Mouse (Mus musculus): Measurements from ENCODE around the gene Alk. TPM values are rescaled to one million over a fixed set of nuclear protein-coding genes. Genes with fewer than 3 reads are reported as not detected.

The Alk gene
- total and polyA plus RNA-seq, 3 experiments, result 0.05 TPM; not detected in 2

DNA sequence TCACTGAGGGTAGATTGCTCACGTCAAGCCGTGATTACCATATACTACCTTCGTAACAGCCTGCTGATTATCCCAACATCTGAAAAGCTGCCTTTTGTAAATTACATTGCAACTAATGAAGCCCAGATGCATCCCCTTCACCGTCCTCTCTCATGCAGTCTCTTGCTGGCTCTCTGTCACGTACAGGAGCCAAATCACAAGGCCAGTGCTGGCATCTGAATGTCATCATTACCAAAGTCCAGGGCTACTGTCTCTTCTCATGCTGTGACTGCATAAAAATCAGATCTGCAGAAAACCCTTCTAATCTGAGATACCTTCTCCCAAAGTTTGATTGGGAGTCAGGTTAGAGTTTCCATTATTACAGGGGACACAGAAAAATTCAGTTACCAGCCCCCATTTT, 351.0 kb downstream of the Alk start:
- H3K9me3 ChIP-seq (replicated peaks), result peaks cover 83% of the 10 kb centered on the region
- TF ChIP-seq GATA1 (IDR thresholded peaks at IDR 0.05; ENCODE audit: borderline replicate concordance, low read length) (no peak), POLR2AphosphoS5 (IDR thresholded peaks at IDR 0.05; ENCODE audit: insufficient replicate concordance, low read depth, low read length) (no peak), CTCF (IDR thresholded peaks at IDR 0.05; ENCODE audit: low read depth, low read length) (no peak), TAL1 (conservative IDR thresholded peaks at IDR 0.05; ENCODE audit: low read depth, low read length) (no peak)
- no peak overlapping the region for H3K4me3 ChIP-seq (ENCODE audit: low read depth, low read length)
- no peaks in the 10 kb centered on the region for H3K36me3 ChIP-seq (replicated peaks)
- DNase-seq (ENCODE audit: low spot score), result no peak
- no peak for ATAC-seq (ENCODE audit: extremely low read depth, insufficient number of reproducible peaks, low FRiP score, poor library complexity, severe bottlenecking)
- no peaks in the 10 kb centered on the region for H3K4me1 ChIP-seq (ENCODE audit: insufficient read depth, low read depth, low read length)
- no peaks in the 10 kb centered on the region for H3K27me3 ChIP-seq (ENCODE audit: insufficient read depth, low read length)

DNA sequence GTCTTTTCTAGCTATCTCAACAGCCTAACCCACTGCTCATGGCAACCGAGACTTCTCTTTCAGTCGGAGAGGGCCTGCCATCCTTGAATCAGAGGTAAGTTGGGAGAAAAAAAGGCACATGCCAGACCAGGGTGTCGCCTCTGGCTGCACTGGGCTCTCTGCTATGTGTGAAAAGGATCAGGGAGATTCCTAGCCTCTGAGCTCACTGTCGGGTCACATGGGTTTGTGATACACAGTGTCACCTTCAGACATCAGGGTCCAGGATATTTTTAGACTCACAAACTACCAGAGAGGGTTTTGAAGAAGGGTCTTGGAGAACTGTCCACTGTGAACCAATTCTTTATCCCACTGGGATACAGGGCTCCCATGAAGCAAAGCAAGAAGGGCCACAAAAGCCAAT, 352.9 kb downstream of the Alk start:
- no peaks in the 10 kb centered on the region for H3K27me3 ChIP-seq (ENCODE audit: insufficient read depth, low read length)
- ATAC-seq (ENCODE audit: extremely low read depth, insufficient number of reproducible peaks, low FRiP score, poor library complexity, severe bottlenecking), result no peak
- TF ChIP-seq TAL1 (conservative IDR thresholded peaks at IDR 0.05; ENCODE audit: low read depth, low read length) (no peak), CTCF (IDR thresholded peaks at IDR 0.05; ENCODE audit: low read depth, low read length) (no peak), GATA1 (IDR thresholded peaks at IDR 0.05; ENCODE audit: borderline replicate concordance, low read length) (no peak), POLR2AphosphoS5 (IDR thresholded peaks at IDR 0.05; ENCODE audit: insufficient replicate concordance, low read depth, low read length) (no peak), GATA2 (IDR thresholded peaks at IDR 0.05; ENCODE audit: borderline replicate concordance, low read depth, low read length) (no peak)

DNA sequence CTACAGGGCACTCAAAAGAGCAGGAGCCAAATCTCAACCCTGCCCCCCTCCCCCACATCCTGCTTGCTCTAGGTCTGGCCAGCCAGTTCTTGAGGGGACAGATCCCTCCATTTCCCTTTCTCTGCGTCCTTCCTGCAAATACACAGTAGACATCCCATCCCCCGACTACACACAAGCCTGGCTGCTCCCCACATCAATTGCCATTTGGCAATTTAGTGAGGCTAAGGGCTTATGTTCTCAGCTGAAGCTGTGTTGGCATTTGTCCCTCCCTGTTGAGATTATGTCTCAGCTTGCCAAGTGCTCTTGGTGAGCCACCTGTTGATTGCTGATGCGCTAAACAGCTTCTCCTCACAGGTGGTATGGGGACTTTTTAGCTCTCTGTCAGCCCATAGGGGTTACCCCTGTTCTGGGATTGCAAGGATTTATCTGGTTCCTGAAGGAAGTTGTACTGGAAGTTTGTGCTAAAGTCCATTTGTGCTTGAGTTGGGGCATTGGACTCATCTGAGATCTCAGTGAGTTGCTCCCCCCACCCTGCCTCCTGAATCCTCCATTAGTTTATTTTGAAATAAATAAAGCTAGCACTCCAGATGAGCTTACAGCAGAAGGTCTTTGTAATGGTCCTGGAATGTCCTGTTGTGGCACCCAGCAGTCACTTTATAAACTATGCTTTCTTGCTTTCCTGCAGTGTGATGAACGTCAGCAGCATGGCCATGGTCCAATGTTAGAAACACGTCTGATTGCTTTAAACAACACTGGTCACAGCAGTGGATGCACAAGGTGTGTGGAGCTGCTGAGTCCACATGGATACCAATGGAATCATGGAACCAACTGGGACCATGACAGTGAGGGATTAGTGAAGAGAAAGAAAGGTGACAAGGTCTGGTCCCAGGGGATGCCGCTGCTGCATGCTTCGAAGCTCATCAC, 353.7 kb downstream of the Alk start:
- no peak for ATAC-seq (ENCODE audit: extremely low read depth, insufficient number of reproducible peaks, low FRiP score, poor library complexity, severe bottlenecking)

More for the DNA sequence above, 352.9 kb downstream of the Alk start:
- Histone ChIP-seq H3K36me3 (replicated peaks) (no peaks in the 10 kb centered on the region), H3K4me1 (ENCODE audit: insufficient read depth, low read depth, low read length) (no peaks in the 10 kb centered on the region), H3K9me3 (replicated peaks) (peaks cover 81% of the 10 kb centered on the region), H3K4me3 (ENCODE audit: low read depth, low read length) (no peak overlapping the region)
- no peak for DNase-seq (ENCODE audit: low spot score)

DNA sequence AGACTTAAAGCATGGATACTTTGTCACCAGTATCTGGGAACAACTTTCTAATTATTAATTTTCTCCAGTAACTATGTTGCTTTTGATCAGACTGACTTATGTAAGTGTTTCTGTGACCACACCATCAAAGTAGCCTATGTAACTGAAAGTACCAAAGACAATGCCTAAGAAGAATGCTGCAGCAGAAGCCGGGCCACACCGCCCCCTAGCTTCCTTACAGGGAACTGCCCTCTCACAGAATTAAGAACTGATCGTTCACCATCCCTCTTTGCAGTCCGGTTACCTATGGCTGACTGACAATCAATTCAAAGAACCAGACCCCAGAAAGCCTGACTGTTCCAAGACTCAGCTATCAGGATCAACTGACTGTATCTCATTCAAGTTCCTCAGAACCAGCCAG, 362.4 kb downstream of the Alk start:
- no peak for DNase-seq (ENCODE audit: low spot score)
- ATAC-seq (ENCODE audit: extremely low read depth, insufficient number of reproducible peaks, low FRiP score, poor library complexity, severe bottlenecking), result no peak

More for the DNA sequence above, 353.7 kb downstream of the Alk start:
- Histone ChIP-seq H3K4me3 (ENCODE audit: low read depth, low read length) (no peak overlapping the region), H3K27me3 (ENCODE audit: insufficient read depth, low read length) (no peaks in the 10 kb centered on the region), H3K9me3 (replicated peaks) (peaks cover 78% of the 10 kb centered on the region), H3K36me3 (replicated peaks) (no peaks in the 10 kb centered on the region), H3K4me1 (ENCODE audit: insufficient read depth, low read depth, low read length) (no peaks in the 10 kb centered on the region)
- no peak for TF ChIP-seq POLR2AphosphoS5 (IDR thresholded peaks at IDR 0.05; ENCODE audit: insufficient replicate concordance, low read depth, low read length)
- TF ChIP-seq GATA1 (IDR thresholded peaks at IDR 0.05; ENCODE audit: borderline replicate concordance, low read length), result no peak
- TF ChIP-seq CTCF (IDR thresholded peaks at IDR 0.05; ENCODE audit: low read depth, low read length), result no peak
- no peak for TF ChIP-seq TAL1 (conservative IDR thresholded peaks at IDR 0.05; ENCODE audit: low read depth, low read length)
- TF ChIP-seq GATA2 (IDR thresholded peaks at IDR 0.05; ENCODE audit: borderline replicate concordance, low read depth, low read length), result no peak
- DNase-seq (ENCODE audit: low spot score), result no peak

DNA sequence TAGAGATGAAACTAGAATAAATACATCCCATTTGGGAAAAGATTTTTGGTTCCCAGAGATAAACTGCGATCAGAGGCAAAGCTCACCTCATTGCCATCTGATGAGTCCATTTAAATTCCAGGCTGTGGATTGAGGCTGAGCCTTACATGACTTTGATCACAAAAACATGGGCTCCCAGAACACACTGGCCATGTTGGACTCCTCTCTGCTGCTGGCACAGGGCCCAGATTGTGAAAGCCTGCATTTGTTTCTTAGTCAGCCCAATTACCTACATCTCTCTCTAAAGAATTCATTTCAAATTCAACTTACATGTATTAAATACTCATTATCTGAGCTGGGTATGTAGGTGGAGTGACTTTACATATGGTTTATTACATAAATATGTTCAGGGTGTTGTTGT, 367.1 kb downstream of the Alk start:
- no peak overlapping the region for H3K4me3 ChIP-seq (ENCODE audit: low read depth, low read length)

More for the DNA sequence above, 362.4 kb downstream of the Alk start:
- TF ChIP-seq CTCF (IDR thresholded peaks at IDR 0.05; ENCODE audit: low read depth, low read length) (no peak), GATA2 (IDR thresholded peaks at IDR 0.05; ENCODE audit: borderline replicate concordance, low read depth, low read length) (no peak), POLR2AphosphoS5 (IDR thresholded peaks at IDR 0.05; ENCODE audit: insufficient replicate concordance, low read depth, low read length) (no peak), TAL1 (conservative IDR thresholded peaks at IDR 0.05; ENCODE audit: low read depth, low read length) (no peak), GATA1 (IDR thresholded peaks at IDR 0.05; ENCODE audit: borderline replicate concordance, low read length) (no peak)
- Histone ChIP-seq H3K27me3 (ENCODE audit: insufficient read depth, low read length) (no peaks in the 10 kb centered on the region), H3K9me3 (replicated peaks) (peaks cover 49% of the 10 kb centered on the region), H3K36me3 (replicated peaks) (no peaks in the 10 kb centered on the region), H3K4me3 (ENCODE audit: low read depth, low read length) (no peak overlapping the region), H3K4me1 (ENCODE audit: insufficient read depth, low read depth, low read length) (no peaks in the 10 kb centered on the region)

DNA sequence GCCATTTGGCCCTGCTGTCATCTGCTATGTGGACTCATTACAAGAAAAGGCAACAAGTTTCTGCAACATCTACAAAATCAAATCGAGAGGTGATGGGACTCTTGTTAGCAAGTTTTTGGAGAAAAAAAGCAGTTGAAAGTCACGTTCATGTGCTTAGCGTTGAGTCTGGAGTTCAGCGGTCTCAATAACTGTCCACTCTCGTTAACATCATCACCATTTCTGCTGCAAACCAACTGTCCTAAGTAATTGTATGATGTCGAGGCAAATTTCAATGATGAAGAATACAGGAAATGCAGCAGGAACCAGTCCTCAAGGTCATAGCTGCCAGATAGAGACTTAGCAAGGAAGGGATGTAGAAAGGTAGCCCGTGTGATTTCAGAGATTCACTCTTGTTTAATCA, 373.5 kb downstream of the Alk start:
- no peaks in the 10 kb centered on the region for H3K4me1 ChIP-seq (ENCODE audit: insufficient read depth, low read depth, low read length)
- H3K36me3 ChIP-seq (replicated peaks), result no peaks in the 10 kb centered on the region
- ATAC-seq (ENCODE audit: extremely low read depth, insufficient number of reproducible peaks, low FRiP score, poor library complexity, severe bottlenecking) (no peak), DNase-seq (ENCODE audit: low spot score) (no peak)
- no peak for TF ChIP-seq CTCF (IDR thresholded peaks at IDR 0.05; ENCODE audit: low read depth, low read length)
- no peak for TF ChIP-seq POLR2AphosphoS5 (IDR thresholded peaks at IDR 0.05; ENCODE audit: insufficient replicate concordance, low read depth, low read length)
- no peak for TF ChIP-seq GATA1 (IDR thresholded peaks at IDR 0.05; ENCODE audit: borderline replicate concordance, low read length)
- no peak for TF ChIP-seq GATA2 (IDR thresholded peaks at IDR 0.05; ENCODE audit: borderline replicate concordance, low read depth, low read length)
- no peak for TF ChIP-seq TAL1 (conservative IDR thresholded peaks at IDR 0.05; ENCODE audit: low read depth, low read length)
- H3K27me3 ChIP-seq (ENCODE audit: insufficient read depth, low read length), result no peaks in the 10 kb centered on the region
- H3K4me3 ChIP-seq (ENCODE audit: low read depth, low read length), result no peak overlapping the region
- peaks cover 18% of the 10 kb centered on the region for H3K9me3 ChIP-seq (replicated peaks)

More for the DNA sequence above, 367.1 kb downstream of the Alk start:
- DNase-seq (ENCODE audit: low spot score), result no peak
- no peaks in the 10 kb centered on the region for H3K4me1 ChIP-seq (ENCODE audit: insufficient read depth, low read depth, low read length)
- no peaks in the 10 kb centered on the region for H3K27me3 ChIP-seq (ENCODE audit: insufficient read depth, low read length)
- H3K9me3 ChIP-seq (replicated peaks), result peaks cover 39% of the 10 kb centered on the region
- TF ChIP-seq POLR2AphosphoS5 (IDR thresholded peaks at IDR 0.05; ENCODE audit: insufficient replicate concordance, low read depth, low read length) (no peak), CTCF (IDR thresholded peaks at IDR 0.05; ENCODE audit: low read depth, low read length) (no peak), GATA1 (IDR thresholded peaks at IDR 0.05; ENCODE audit: borderline replicate concordance, low read length) (no peak), GATA2 (IDR thresholded peaks at IDR 0.05; ENCODE audit: borderline replicate concordance, low read depth, low read length) (no peak), TAL1 (conservative IDR thresholded peaks at IDR 0.05; ENCODE audit: low read depth, low read length) (no peak)
- no peaks in the 10 kb centered on the region for H3K36me3 ChIP-seq (replicated peaks)
- no peak for ATAC-seq (ENCODE audit: extremely low read depth, insufficient number of reproducible peaks, low FRiP score, poor library complexity, severe bottlenecking)

Measured in G1E (cell line).